Mouse (Mus musculus): ENCODE measurements around the gene Prkg1. TPM values are rescaled to one million over a fixed set of nuclear protein-coding genes. Genes with fewer than 3 reads are reported as not detected.

The Prkg1 gene
- polyA plus RNA-seq (2015; fragmentation: Nextera tagmentation; extraction: Ambion mirVana), result 3.2 and 3.5 TPM in 2 replicates

- H3K4me1 ChIP-seq, result peaks cover 35% of the 10 kb centered on the region
- no peaks in the 10 kb centered on the region for H3K36me3 ChIP-seq
- peak; percentile 83 for ATAC-seq (replicated peaks; ENCODE audit: low FRiP score)
- WGBS, result under 1% methylated on average over 18 of the region's 23 CpGs
- peaks cover 8% of the 10 kb centered on the region; the same call in 1 of the 2 replicates for H3K27me3 ChIP-seq
- peak within 1 kb of the TSS; percentile 96 for H3K4me2 ChIP-seq
- H3K9ac ChIP-seq, result peak within 1 kb of the TSS; percentile 53
- no peaks in the 10 kb centered on the region for H3K9me3 ChIP-seq (replicated peaks)
- peak within 1 kb of the TSS; percentile 63 for H3K4me3 ChIP-seq (replicated peaks)
- H3K27ac ChIP-seq, result peak within 1 kb of the TSS; percentile 75
These were observed at the start of gene Prkg1 for GRCm38 (mm10) chr19:31764801-31765340. Prkg1 (minus strand) TSS chr19:31765033.

GRCm38 (mm10) chr19:31813087-31813486 lies 48.3 kb upstream of the Prkg1 start:
- no peak overlapping the region for H3K27ac ChIP-seq
- no peaks in the 10 kb centered on the region for H3K4me1 ChIP-seq
- WGBS, result 71% methylated on average over 4 of the region's 4 CpGs
- H3K4me2 ChIP-seq, result no peak overlapping the region
- no peaks in the 10 kb centered on the region for H3K27me3 ChIP-seq
- no peak overlapping the region for H3K9ac ChIP-seq
- no peak overlapping the region for H3K4me3 ChIP-seq (replicated peaks)
- H3K36me3 ChIP-seq, result no peaks in the 10 kb centered on the region
- H3K9me3 ChIP-seq (replicated peaks), result no peaks in the 10 kb centered on the region
- ATAC-seq (replicated peaks; ENCODE audit: low FRiP score), result no peak

DNA sequence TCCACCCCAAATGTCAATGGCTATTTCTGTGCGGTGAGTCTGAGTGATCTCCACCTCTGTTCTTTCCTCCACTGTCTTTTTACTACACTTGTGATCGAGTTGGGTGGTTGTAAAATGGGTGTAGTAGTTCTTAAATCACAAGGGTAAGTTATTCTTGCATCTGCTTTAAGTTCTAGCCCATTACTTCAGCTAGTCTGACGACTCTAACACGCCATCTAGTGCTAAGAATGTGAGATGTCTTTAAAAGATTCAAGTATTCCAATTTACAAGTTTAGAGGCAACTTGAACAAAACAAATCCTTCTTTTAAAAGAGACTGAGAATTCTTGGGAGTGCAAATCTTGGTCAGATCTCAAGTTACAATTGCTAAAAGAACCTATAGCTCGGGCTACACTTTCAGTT lies 46.5 kb upstream of the Prkg1 start:
- H3K4me3 ChIP-seq (replicated peaks), result no peak overlapping the region
- H3K36me3 ChIP-seq, result no peaks in the 10 kb centered on the region
- H3K9ac ChIP-seq, result no peak overlapping the region
- H3K4me1 ChIP-seq, result no peaks in the 10 kb centered on the region
- no peak overlapping the region for H3K4me2 ChIP-seq
- ATAC-seq (replicated peaks; ENCODE audit: low FRiP score), result no peak
- no peak overlapping the region for H3K27ac ChIP-seq
- no peaks in the 10 kb centered on the region for H3K9me3 ChIP-seq (replicated peaks)
- 24% methylated on average over 5 of the region's 5 CpGs for WGBS
- no peaks in the 10 kb centered on the region for H3K27me3 ChIP-seq

GRCm38 (mm10) chr19:31805391-31805790 lies 40.6 kb upstream of the Prkg1 start:
- Histone ChIP-seq H3K4me2 (no peak overlapping the region), H3K36me3 (no peaks in the 10 kb centered on the region), H3K4me3 (replicated peaks) (no peak overlapping the region), H3K9me3 (replicated peaks) (no peaks in the 10 kb centered on the region), H3K4me1 (no peaks in the 10 kb centered on the region), H3K9ac (no peak overlapping the region), H3K27me3 (no peaks in the 10 kb centered on the region), H3K27ac (no peak overlapping the region)
- no peak for ATAC-seq (replicated peaks; ENCODE audit: low FRiP score)
- 61% methylated on average over 7 of the region's 7 CpGs for WGBS

DNA sequence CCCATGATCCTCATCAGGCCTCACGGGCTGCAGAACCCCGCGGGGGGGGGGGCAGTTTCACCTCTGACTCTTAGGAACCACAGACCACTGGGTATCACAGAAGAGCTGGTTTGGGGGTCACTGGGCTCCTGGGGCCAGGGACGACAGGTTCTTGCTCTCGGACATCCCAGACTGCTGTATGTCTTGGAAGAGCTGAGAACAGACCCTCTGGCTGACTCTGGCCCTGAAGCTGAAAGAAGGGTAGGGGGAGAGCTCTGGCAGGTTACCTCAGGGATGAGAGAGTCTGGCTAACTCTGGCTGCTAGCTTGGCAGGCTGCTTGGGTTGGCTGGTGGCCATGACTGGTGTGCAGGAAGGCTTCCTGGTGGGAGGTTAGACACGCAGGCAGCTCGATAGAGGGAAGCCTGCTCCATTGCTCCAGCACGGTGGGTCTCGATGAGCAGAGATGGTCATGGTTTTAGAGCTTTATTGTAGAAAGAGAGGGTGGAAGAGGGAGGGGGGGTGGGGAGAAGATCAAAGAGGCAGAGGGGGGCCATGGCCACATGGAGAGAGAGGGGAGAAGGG lies 30.7 kb upstream of the Prkg1 start:
- Histone ChIP-seq H3K27ac (no peak overlapping the region), H3K27me3 (no peaks in the 10 kb centered on the region), H3K4me3 (replicated peaks) (no peak overlapping the region), H3K36me3 (no peaks in the 10 kb centered on the region), H3K9ac (no peak overlapping the region), H3K4me1 (no peaks in the 10 kb centered on the region), H3K9me3 (replicated peaks) (no peaks in the 10 kb centered on the region), H3K4me2 (no peak overlapping the region)
- WGBS, result 45% methylated on average over 9 of the region's 9 CpGs
- ATAC-seq (replicated peaks; ENCODE audit: low FRiP score), result no peak

- WGBS, result 26% methylated on average over 3 of the region's 3 CpGs
These were observed 26.9 kb upstream of the Prkg1 start for GRCm38 (mm10) chr19:31791724-31792123.

DNA sequence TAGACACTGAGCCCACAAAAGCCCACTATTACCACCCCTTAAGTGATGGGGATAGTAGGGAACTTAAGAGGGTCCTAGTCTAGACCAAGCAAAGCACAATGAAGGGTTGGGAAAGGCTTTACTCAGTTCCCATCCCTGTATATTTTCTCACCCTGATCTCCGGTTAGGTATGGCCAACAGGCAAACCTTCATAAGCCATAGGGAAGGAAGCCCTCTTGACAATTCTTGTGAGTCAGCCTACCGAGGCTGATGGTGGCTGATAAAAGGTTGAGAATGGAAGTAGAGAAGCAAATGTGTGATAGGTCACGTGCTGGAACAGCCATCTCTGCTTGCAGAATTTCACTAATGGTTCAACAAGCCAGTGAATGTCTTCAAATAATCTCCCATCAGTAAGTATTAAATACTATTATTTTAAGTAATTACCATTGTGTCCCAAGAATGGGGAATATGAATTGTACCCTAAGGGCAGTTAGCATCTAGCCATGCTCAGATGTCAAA lies 16.7 kb upstream of the Prkg1 start:
- Histone ChIP-seq H3K4me1 (no peaks in the 10 kb centered on the region), H3K27ac (no peak overlapping the region), H3K9ac (no peak overlapping the region), H3K36me3 (no peaks in the 10 kb centered on the region), H3K27me3 (no peaks in the 10 kb centered on the region), H3K4me3 (replicated peaks) (no peak overlapping the region), H3K4me2 (no peak overlapping the region), H3K9me3 (replicated peaks) (no peaks in the 10 kb centered on the region)
- no peak for ATAC-seq (replicated peaks; ENCODE audit: low FRiP score)
- 84% methylated on average over 3 of the region's 3 CpGs for WGBS

More at GRCm38 (mm10) chr19:31791724-31792123, 26.9 kb upstream of the Prkg1 start:
- Histone ChIP-seq H3K27me3 (no peaks in the 10 kb centered on the region), H3K27ac (no peak overlapping the region), H3K4me3 (replicated peaks) (no peak overlapping the region), H3K4me2 (no peak overlapping the region), H3K9me3 (replicated peaks) (no peaks in the 10 kb centered on the region), H3K4me1 (no peaks in the 10 kb centered on the region), H3K36me3 (no peaks in the 10 kb centered on the region), H3K9ac (no peak overlapping the region)
- ATAC-seq (replicated peaks; ENCODE audit: low FRiP score), result no peak

DNA sequence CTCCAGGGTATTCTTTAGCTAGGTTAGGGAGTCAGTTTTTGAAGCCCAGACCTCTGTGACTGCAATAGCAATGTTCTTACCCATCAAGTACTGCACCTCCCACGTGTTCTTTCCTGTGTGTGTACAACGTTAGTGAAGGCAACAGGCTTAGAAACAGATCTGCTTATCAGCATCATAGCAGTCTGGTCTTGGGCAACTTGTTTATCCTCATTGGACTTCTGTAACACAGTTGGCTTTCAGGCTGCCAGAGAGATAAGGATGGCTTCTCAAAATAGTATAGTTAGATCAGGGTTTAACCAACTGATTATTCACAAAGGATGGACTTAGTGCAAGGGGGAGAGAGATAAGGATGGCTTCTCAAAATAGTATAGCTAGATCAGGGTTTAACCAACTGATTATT lies 16.2 kb upstream of the Prkg1 start:
- no peaks in the 10 kb centered on the region for H3K9me3 ChIP-seq (replicated peaks)
- H3K36me3 ChIP-seq, result no peaks in the 10 kb centered on the region
- 53% methylated on average over 2 of the region's 2 CpGs for WGBS
- H3K4me3 ChIP-seq (replicated peaks), result no peak overlapping the region
- no peak overlapping the region for H3K4me2 ChIP-seq
- no peak overlapping the region for H3K9ac ChIP-seq
- no peaks in the 10 kb centered on the region for H3K27me3 ChIP-seq
- H3K27ac ChIP-seq, result no peak overlapping the region
- no peak for ATAC-seq (replicated peaks; ENCODE audit: low FRiP score)
- H3K4me1 ChIP-seq, result no peaks in the 10 kb centered on the region

DNA sequence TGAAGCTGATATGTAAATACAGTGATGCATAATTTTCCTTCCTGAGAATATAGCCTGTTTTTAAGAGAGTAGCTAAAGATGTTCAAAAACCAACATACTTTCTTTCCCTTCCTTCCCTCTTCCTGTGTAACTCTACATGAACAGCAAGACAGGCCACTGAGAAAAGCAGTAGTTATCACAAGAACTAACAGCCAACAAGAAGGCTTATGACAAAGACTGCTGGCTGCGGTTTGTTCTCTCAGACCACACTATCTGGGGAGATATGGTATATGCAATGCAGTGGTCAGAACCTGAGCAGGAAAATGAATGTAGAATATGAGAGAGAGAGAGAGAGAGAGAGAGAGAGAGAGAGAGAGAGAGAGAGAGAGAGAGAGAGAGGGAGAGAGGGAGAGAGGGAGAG lies 15.4 kb upstream of the Prkg1 start:
- Histone ChIP-seq H3K36me3 (no peaks in the 10 kb centered on the region), H3K4me2 (no peak overlapping the region), H3K9me3 (replicated peaks) (no peaks in the 10 kb centered on the region), H3K9ac (no peak overlapping the region), H3K4me3 (replicated peaks) (no peak overlapping the region), H3K27me3 (no peaks in the 10 kb centered on the region), H3K4me1 (no peaks in the 10 kb centered on the region), H3K27ac (no peak overlapping the region)
- 86% methylated on average over 1 of the region's 1 CpGs for WGBS
- no peak for ATAC-seq (replicated peaks; ENCODE audit: low FRiP score)

GRCm38 (mm10) chr19:31779021-31779420 lies 14.2 kb upstream of the Prkg1 start:
- no peak for ATAC-seq (replicated peaks; ENCODE audit: low FRiP score)
- Histone ChIP-seq H3K27ac (no peak overlapping the region), H3K9me3 (replicated peaks) (no peaks in the 10 kb centered on the region), H3K4me2 (no peak overlapping the region), H3K36me3 (no peaks in the 10 kb centered on the region), H3K9ac (no peak overlapping the region), H3K4me1 (no peaks in the 10 kb centered on the region), H3K4me3 (replicated peaks) (no peak overlapping the region), H3K27me3 (no peaks in the 10 kb centered on the region)
- 58% methylated on average over 4 of the region's 4 CpGs for WGBS

- Histone ChIP-seq H3K27ac (no peak overlapping the region), H3K36me3 (no peaks in the 10 kb centered on the region), H3K4me3 (replicated peaks) (no peak overlapping the region), H3K27me3 (peaks cover 8% of the 10 kb centered on the region; the same call in 1 of the 2 replicates), H3K4me1 (peaks cover 35% of the 10 kb centered on the region), H3K9ac (no peak overlapping the region), H3K9me3 (replicated peaks) (no peaks in the 10 kb centered on the region), H3K4me2 (no peak overlapping the region)
- WGBS, result 9% methylated on average over 3 of the region's 3 CpGs
- no peak for ATAC-seq (replicated peaks; ENCODE audit: low FRiP score)
These were observed 2.2 kb upstream of the Prkg1 start for GRCm38 (mm10) chr19:31767004-31767403.

DNA sequence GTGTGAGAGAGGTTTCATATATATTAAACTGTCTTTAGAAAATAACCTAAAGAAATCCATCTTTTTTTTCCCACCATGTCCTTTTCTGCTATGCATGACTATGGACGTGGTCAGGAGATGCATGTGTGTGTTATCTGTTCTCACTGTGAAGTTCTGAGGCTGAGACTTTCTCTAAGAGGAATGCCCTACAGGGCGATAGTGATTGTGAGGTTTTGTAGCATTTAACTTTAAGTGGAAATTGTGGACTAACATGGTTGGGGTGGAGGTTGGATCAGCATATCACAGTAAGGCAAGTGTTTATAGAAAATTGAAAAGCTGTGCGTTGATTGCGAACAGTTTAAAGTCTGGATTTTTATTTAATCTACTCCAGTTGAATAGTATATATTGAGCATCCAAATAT lies 618 bp upstream of the Prkg1 start:
- Histone ChIP-seq H3K4me2 (peak overlapping the region; percentile 96; the same call in 1 of the 2 replicates), H3K9me3 (replicated peaks) (no peaks in the 10 kb centered on the region), H3K4me3 (replicated peaks) (peak overlapping the region; percentile 63; the same call in 1 of the 2 replicates), H3K36me3 (no peaks in the 10 kb centered on the region), H3K27ac (no peak overlapping the region), H3K27me3 (peaks cover 8% of the 10 kb centered on the region; the same call in 1 of the 2 replicates), H3K9ac (no peak overlapping the region), H3K4me1 (peaks cover 35% of the 10 kb centered on the region)
- ATAC-seq (replicated peaks; ENCODE audit: low FRiP score), result no peak; the same call in 1 of the 2 replicates
- 42% methylated on average over 4 of the region's 4 CpGs for WGBS
